Mouse (Mus musculus) layer of hippocampus, adult 2 months (tissue): Measurements from ENCODE around the gene Ryr2. TPM values are rescaled to one million over a fixed set of nuclear protein-coding genes. Genes with fewer than 3 reads are reported as not detected.

Experiments
- DNase-seq, 2 experiments: peaks; one replicate each; pipeline ENCODE4 v3.0.0; 2022; ENCODE audit warnings: low spot score in 2 of 2
- H3K27ac ChIP-seq: fragments of 200-600 bp; 2 replicates; pipeline ENCODE4 v1.8.1; 2022
- H3K4me3 ChIP-seq: fragments of 200-600 bp; 2 replicates; pipeline ENCODE4 v1.8.1; 2022; ENCODE audit warnings: mild to moderate bottlenecking
- CTCF ChIP-seq: fragments of 200-600 bp; conservative IDR thresholded peaks from 2 replicates; pipeline ENCODE4 v1.8.1; 2022; ENCODE audit warnings: antibody characterized with exemption, mild to moderate bottlenecking, moderate library complexity
- total RNA-seq, 2 experiments: library from RNA; stranded (reverse); gene quantifications; 2 replicates each; pipeline ENCODE4 v1.2.3; 2021

Ryr2 gene
- total RNA-seq, 2 experiments from 2014 or later, result 251 to 264 TPM

DNA sequence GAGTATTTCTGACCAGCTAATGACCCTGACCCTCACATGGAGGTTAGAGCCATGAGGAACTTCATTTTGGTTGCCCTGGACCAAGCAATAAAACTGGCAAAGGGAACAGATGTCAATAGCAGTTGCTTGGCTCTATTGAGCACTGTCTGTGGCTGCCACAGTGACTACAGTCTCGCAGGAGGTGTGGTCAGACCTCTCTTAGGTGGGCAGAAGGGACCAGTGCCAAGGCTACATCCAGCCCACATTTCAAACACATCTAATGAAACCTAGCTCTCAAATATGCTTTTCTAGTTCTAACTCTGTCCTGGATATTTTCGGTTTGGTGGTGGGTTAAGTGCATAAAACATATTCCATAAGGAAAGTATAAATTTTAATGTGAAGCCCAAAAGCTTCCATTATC is 62.0 kb downstream of the Ryr2 start:
- no peak for DNase-seq
- Histone ChIP-seq H3K4me3 (no peak overlapping the region), H3K27ac (peak overlapping the region; percentile 33; the same call in 1 of the 2 replicates)
- no peak for TF ChIP-seq CTCF

DNA sequence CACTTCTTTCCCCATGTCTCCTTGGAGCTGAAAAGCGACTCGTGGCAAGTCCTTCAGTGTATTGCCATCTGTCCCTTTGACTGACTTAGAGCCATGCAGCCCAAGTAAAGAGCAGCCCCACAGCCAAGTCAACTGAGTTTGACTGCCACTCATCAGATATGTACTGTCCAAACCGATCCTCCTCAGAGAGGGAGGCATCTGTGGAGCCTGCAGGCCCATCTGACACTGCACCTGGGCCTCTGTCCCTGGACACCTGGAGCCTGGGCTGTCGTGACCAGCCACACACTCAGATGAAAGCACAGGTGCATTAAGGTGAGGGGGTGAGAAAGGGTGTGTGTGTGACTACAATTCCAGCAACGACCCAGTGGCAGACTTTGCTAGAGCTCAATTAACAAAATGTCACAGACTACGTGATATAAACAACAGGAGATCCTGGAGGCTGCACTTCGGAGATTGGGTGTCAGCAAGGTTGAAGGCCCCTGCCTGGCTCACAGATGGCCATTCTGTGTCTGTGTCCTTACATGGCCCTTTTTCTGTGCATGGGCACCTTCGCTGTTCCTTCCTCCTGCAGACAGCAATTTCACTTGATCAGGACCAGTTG is 63.8 kb downstream of the Ryr2 start:
- no peak overlapping the region for H3K4me3 ChIP-seq
- TF ChIP-seq CTCF, result no peak
- no peak for DNase-seq
- H3K27ac ChIP-seq, result 0 out of 2 replicates have a peak overlapping the region, but pooled peaks have one; percentile 20

DNA sequence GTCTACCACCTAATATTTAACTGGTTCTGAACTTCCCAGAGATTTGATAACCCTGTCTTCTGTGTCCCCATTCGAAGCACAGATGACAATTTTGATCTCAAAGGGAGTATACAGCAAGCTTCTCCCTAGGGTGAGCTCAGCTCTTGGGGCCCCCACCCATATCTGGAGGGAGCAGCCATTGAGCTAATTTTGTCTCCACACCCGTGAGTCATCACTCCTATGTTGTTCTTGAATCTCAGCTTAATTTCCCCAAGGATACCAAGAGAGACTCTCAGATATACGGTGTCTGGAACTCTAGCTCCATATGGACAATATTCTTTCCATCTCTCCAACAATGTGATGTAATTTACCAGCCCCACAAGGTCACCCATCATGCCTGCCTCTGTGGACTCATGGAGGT is 66.8 kb downstream of the Ryr2 start:
- no peak overlapping the region for H3K27ac ChIP-seq
- no peak for TF ChIP-seq CTCF
- no peak for DNase-seq
- no peak overlapping the region for H3K4me3 ChIP-seq

DNA sequence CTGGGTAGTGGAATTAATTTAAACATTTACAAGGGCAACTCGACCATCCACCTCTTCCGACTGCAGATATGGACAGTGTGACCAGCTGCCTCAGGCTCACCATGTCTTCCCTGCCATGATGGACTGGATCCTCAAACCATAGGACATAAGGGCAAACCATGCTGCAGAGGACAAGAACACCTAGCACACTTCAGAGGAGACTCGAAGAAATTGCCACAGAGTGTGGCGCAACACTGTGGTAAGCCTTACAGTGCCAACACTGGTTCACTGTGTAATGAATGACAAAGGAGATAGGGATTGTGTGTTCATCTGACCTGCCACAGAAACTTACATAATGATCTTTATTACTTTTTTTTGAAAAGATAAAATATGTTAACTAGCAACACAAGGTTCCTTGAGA is 68.1 kb downstream of the Ryr2 start:
- Histone ChIP-seq H3K4me3 (no peak overlapping the region), H3K27ac (peak overlapping the region; percentile 51; the same call in 1 of the 2 replicates)
- no peak for TF ChIP-seq CTCF
- no peak for DNase-seq

DNA sequence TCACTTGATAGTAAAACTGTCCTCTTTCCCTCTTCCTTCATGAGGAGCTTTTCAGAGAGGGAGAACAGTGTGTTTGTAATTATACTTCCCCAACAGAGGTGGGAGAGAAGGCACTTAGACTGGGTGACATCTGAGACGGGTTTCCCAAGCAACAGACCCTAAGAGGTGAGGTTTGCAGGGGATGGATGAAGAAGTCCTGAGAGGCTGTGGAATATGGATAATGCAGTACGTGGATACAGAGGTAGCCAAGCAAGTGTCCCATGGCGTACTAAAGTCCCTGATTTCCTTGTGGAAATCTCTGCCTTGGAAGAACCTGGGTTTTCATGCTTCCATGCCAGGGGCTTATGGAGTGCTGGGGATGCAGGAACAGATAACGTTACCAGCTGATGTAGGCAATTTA is 69.5 kb downstream of the Ryr2 start:
- no peak for TF ChIP-seq CTCF
- no peak for DNase-seq
- Histone ChIP-seq H3K4me3 (no peak overlapping the region), H3K27ac (peak overlapping the region; percentile 51; the same call in 1 of the 2 replicates)

DNA sequence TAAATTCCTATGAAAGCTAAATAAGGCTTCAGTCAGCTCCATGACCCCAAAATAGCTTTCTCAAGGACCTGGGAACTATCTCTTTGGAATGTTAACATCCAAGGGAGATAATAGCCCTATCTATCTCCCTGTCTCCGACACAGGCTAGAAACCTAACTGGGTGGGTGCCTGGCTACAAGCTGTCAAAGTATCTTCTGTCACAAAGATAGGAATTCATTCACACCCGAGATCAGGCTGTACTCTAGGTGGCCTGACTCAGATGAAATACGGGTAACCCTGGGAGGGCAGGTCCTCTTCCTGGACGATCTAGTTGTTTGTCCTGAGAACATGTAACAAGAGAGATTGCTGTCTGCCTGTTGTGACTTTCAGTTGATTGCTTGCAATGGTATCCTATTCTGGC is 69.9 kb downstream of the Ryr2 start:
- H3K4me3 ChIP-seq, result no peak overlapping the region
- peak overlapping the region; percentile 51; the same call in 1 of the 2 replicates for H3K27ac ChIP-seq
- DNase-seq, result no peak
- TF ChIP-seq CTCF, result no peak

DNA sequence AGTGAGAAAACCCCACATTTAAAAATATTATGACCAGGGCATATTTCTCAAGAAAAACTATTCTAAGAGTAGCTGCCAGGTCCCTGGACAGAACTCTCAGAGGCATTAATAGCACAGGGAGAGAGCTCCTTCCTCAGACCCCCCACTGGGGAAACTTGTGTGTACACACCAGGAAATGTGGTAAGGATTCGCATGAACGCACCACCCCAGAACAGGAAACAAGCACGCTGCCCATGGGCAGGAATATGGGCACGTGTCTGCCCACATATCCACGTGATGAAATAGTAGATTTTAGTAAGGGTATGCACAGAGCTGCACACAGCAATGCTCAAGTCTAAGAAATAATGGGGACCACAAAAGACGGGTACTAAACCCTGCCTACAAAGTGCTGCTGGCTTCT is 72.8 kb downstream of the Ryr2 start:
- peak overlapping the region; percentile 83 for H3K27ac ChIP-seq
- no peak for DNase-seq
- no peak overlapping the region for H3K4me3 ChIP-seq
- no peak for TF ChIP-seq CTCF

DNA sequence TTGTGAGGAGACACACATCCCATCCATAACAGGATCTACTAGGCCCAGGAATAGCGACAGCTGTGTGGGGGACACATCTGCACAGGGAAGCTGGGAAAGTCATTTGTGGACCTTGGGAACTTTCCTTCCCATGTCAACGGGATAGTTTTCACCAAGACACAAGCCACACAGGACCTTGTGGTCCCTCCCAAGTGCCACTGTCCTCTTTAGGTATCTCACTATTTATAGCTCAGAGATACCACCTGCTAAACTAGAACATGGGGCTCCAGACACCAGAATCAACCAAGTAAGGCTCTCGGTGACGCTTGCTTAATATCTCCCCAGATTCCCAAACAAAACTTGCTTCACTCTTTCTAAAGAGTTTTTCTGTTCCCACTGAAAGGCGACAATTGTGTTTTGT is 73.5 kb downstream of the Ryr2 start:
- no peak for TF ChIP-seq CTCF
- no peak overlapping the region for H3K4me3 ChIP-seq
- peak overlapping the region; percentile 83 for H3K27ac ChIP-seq
- DNase-seq, result no peak

DNA sequence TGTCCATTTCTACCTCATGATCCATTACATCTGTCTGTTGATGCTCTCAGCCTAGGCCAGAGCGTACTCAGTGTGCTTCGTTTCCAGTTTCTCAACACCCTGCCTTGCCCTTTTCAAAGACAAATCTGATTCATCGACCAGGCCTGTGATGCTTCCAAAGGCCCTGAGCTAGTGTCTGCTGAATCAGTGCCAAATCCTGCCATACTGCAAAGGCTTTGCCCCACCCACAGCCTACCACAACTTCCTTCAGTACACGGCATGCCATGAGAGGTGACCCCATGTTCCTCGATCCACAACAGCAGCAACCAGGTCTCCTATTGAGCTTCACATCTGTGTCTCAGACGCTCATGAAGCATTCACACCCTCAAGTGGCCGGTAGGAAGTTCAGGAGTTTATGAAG is 76.9 kb downstream of the Ryr2 start:
- Histone ChIP-seq H3K27ac (peak overlapping the region; percentile 83), H3K4me3 (no peak overlapping the region)
- DNase-seq, result no peak
- no peak for TF ChIP-seq CTCF

DNA sequence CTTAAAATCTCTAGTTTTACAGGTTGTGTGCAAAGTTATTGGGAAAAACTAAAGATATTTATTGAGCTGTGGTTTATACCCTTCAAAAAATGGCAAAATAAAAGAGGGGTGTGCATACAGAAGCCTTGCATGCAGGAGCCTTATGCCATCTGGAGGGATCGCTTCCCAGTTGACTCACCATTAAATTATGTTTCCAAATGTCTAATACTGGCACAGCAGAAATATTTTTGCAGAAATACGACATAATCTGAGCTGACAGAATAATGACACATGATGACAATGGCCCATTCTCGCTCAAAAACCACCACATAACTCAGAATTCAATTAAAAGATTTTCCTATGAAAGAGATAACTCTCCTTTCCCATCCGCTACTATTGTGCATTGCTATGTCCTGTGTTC is 77.4 kb downstream of the Ryr2 start:
- TF ChIP-seq CTCF, result no peak
- DNase-seq, result peak; percentile 49 to 65
- Histone ChIP-seq H3K27ac (peak overlapping the region; percentile 83), H3K4me3 (no peak overlapping the region)

DNA sequence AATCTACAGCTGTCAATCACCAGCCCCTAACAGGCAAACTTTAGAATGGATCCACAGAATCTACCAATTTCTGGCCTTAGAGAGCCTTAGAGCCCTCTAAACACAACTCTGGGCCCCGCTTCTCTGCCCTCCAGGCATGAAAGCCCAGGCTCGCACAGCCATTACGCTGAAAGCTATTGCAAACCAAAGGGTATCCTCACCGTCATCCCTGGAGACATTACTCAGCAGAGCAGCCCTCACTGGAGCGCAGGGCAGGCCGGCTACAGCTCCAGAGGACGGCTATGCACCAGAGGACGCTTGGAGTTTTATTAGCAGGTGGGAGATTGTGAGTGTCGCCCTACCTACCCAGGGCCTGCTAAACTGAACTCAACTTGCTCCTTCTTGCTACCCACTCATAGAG is 88.7 kb downstream of the Ryr2 start:
- TF ChIP-seq CTCF, result no peak
- peak overlapping the region; percentile 91 for H3K27ac ChIP-seq
- H3K4me3 ChIP-seq, result no peak overlapping the region
- DNase-seq, result no peak

DNA sequence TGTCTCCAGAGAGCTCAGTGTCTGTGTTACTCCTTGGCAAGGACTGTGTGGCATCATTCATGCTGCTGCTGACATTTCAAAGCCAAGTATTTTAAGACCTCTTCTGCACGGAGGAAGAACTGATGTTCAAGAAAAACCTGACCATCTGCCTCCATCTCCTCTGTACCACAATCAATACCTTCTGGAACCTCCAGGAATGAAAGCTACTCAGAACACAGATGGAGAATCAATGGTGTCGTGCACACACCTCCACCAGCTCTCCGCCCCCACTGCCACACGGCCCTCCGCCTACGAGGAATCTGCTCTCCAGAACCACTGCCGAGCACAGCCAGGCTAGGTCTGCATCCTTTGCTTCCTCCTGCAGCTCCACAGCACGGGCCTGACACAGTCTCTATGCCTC is 92.8 kb downstream of the Ryr2 start:
- DNase-seq, result peak; percentile 81 to 87
- H3K4me3 ChIP-seq, result no peak overlapping the region
- no peak for TF ChIP-seq CTCF
- H3K27ac ChIP-seq, result peak overlapping the region; percentile 88

DNA sequence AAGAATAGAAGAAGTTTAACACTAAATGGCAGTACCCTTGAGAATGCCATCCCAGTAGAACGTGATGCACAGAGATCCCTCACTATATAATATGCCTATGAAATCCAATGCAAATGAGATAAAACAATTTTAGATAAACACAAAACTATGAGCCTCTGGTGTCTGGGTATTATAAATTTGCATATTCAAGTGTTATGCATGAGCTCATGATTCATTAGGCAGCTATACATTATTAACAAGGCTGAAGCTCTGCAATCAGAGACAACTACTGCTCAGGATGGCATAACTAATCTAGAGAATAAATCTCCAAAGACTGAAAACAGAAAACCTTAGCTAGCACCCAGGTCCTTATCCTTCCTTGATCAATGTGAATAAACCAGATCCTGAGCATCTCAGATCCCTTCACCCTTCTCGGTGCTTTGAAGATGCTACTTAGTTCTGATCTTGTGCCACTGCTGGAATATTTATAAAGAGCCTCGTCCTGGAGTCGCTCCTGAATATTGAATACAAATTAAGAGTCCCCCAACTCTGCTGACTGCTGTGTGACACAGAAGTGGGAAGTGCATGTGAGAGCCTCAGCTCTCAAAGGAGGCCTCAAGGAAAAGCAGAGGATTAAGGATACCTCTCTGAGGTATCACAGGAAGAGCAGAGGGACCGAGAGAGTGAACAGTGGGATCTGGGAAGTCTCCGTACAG is 97.6 kb downstream of the Ryr2 start:
- Histone ChIP-seq H3K4me3 (no peak overlapping the region), H3K27ac (peak overlapping the region; percentile 24; the same call in 1 of the 2 replicates)
- DNase-seq, result no peak
- TF ChIP-seq CTCF, result no peak

DNA sequence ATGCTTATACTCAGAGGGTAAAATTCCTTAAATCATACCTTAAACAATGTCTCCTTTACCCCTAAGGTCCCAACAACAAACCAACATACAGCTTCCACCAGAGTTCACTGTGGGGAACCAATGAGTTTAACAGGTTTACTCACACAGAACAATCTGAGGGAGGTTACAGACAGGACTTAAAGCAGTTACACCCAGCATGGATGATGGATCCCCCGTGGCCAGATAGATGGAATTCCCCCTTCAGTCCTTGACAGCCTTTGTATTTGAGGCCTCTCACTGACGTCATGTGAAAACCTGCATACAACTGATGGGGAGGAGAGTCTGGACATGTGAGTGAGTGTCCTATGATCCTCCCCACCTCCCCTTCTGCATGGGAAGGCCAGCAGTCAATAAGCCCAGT is 99.2 kb downstream of the Ryr2 start:
- H3K4me3 ChIP-seq, result no peak overlapping the region
- peak overlapping the region; percentile 43 for H3K27ac ChIP-seq
- no peak for TF ChIP-seq CTCF
- DNase-seq, result no peak

DNA sequence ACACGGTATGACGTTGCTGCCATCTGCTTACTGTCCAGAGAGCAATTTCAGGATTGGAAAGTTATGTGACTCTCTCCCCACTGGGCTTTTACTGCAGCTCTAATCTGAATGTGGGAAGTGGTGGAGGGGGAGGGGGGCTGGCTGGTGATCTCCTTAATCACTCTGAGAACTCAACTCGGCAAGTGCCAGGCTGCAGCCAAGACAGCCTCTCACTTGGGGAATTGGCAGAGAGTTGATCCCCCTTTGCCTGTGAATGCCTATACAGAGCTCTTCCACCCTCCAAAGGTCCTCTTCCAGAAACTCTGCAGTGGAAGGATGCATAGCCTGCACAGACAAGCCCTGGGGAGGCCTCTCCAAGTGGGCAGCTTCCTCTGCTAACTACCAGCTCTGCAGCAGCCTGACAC is 104.9 kb downstream of the Ryr2 start:
- H3K27ac ChIP-seq, result peak overlapping the region; percentile 72
- no peak for DNase-seq
- no peak for TF ChIP-seq CTCF
- no peak overlapping the region for H3K4me3 ChIP-seq
